ENCODE assay signal across 14 mouse cellular contexts in the genomic region with DNA sequence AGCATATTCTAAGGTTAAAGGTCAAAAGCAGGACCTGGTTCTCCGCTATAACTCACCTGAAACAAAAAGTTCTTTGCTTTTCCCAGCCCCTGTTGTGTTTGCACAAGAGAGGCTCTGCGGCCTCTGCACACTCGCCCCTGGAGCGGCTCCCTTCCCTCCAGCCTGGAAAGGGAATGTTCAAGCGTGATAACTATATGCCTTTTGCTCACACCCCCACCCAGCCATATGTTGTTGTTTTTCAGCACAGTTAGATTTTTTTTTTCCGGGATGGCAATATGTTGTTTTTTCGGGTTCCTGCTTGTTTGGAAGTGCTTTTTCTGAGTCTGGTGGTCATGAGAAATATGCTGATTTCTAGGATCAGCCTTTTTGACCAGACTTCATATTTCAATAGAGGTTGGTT.
DNase-seq lines count a peak whose midpoint lies in the region; ATAC-seq lines count a peak whose summit lies in the region.
"Had no signal": no experiment of that assay in that cellular context is flagged by ENCODE, and none has a peak within 500 bp of the region (broad histone marks: within the 10 kb centered on the region; RNA-seq: fewer than 3 reads in every experiment).

No protein-coding gene starts in this region.

- no peak overlapping the region for H3K4me3 ChIP-seq in forebrain, embryonic 14.5 days (ENCODE audit: low read depth, low read length)
- H3K4me3 ChIP-seq in forebrain, embryonic 11.5 days (ENCODE audit: low read depth, low read length) = no peak overlapping the region
- H3K4me3 ChIP-seq in hindbrain, embryonic 13.5 days = no peak overlapping the region
- H3K4me3 ChIP-seq: erythroblast, embryonic 14.5 days; intestine, embryonic 15.5 days; limb, embryonic 13.5 days had no signal

- peak; percentile 81 for DNase-seq in forebrain, embryonic 14.5 days (ENCODE audit: low spot score)
- no peak for DNase-seq in forebrain, embryonic 11.5 days (ENCODE audit: low spot score)
- peak; percentile 24 for DNase-seq in cerebellum, adult 9-11 months
- DNase-seq in layer of hippocampus, postnatal 10 days (ENCODE audit: low spot score in 2 of 2) = peak; percentile 15 to 33
- DNase-seq in right cerebral cortex, postnatal 36 days (ENCODE audit: low spot score in 2 of 2) = peak; percentile 16 to 18
- no peak for DNase-seq in spleen, adult 18-20 months
- DNase-seq in c-Kit-positive CD71-positive TER-119-positive erythroid progenitor cells, embryonic 14.5 days (ENCODE audit: low spot score) = no peak
- DNase-seq: gastrocnemius, postnatal 14 days; lung, adult 2 months had no signal

- WGBS in forebrain, embryonic 14.5 days = 69% methylated on average over 7 of the region's 7 CpGs
- WGBS in forebrain, embryonic 11.5 days = 83% methylated on average over 7 of the region's 7 CpGs
- WGBS in hindbrain, embryonic 13.5 days = 76% methylated on average over 7 of the region's 7 CpGs

- H3K4me1 ChIP-seq in forebrain, embryonic 14.5 days (ENCODE audit: control insufficient read depth, insufficient read depth, low read length) = no peaks in the 10 kb centered on the region; the same call in 1 of the 2 replicates
- no peaks in the 10 kb centered on the region for H3K4me1 ChIP-seq in forebrain, embryonic 11.5 days (replicated peaks; ENCODE audit: control insufficient read depth, insufficient read depth, low read length)
- no peaks in the 10 kb centered on the region for H3K4me1 ChIP-seq in hindbrain, embryonic 13.5 days (replicated peaks)
- H3K4me1 ChIP-seq: intestine, embryonic 15.5 days; limb, embryonic 13.5 days had no signal

- H3K27ac ChIP-seq in forebrain, embryonic 14.5 days (ENCODE audit: low read depth, low read length) = peak overlapping the region; percentile 59; the same call in 1 of the 2 replicates
- H3K27ac ChIP-seq in forebrain, embryonic 11.5 days (ENCODE audit: low read depth, low read length) = no peak overlapping the region
- H3K27ac ChIP-seq in hindbrain, embryonic 13.5 days = no peak overlapping the region
- H3K27ac ChIP-seq: intestine, embryonic 15.5 days; limb, embryonic 13.5 days had no signal

- no peaks in the 10 kb centered on the region for H3K36me3 ChIP-seq in forebrain, embryonic 14.5 days (ENCODE audit: control insufficient read depth, insufficient read depth, low read length)
- no peaks in the 10 kb centered on the region for H3K36me3 ChIP-seq in forebrain, embryonic 11.5 days (ENCODE audit: control insufficient read depth, insufficient read depth, low read length)
- H3K36me3 ChIP-seq in hindbrain, embryonic 13.5 days = no peaks in the 10 kb centered on the region
- H3K36me3 ChIP-seq: intestine, embryonic 15.5 days; limb, embryonic 13.5 days had no signal

- ATAC-seq in forebrain, embryonic 14.5 days = peak; percentile 94
- ATAC-seq in forebrain, embryonic 11.5 days (replicated peaks; ENCODE audit: low FRiP score) = no peak
- no peak for ATAC-seq in hindbrain, embryonic 13.5 days (ENCODE audit: low FRiP score)
- ATAC-seq: intestine, embryonic 15.5 days had no signal

- H3K9me3 ChIP-seq in forebrain, embryonic 14.5 days (replicated peaks; ENCODE audit: control insufficient read depth, low read length) = no peaks in the 10 kb centered on the region
- H3K9me3 ChIP-seq in forebrain, embryonic 11.5 days (ENCODE audit: control insufficient read depth, low read length) = no peaks in the 10 kb centered on the region
- no peaks in the 10 kb centered on the region for H3K9me3 ChIP-seq in hindbrain, embryonic 13.5 days
- H3K9me3 ChIP-seq: intestine, embryonic 15.5 days; limb, embryonic 13.5 days had no signal

- H3K4me2 ChIP-seq in forebrain, embryonic 14.5 days (ENCODE audit: low read length) = no peak overlapping the region
- H3K4me2 ChIP-seq in forebrain, embryonic 11.5 days (ENCODE audit: low read depth, low read length, severe bottlenecking) = no peak overlapping the region
- H3K4me2 ChIP-seq in hindbrain, embryonic 13.5 days = no peak overlapping the region
- H3K4me2 ChIP-seq: heart, embryonic 11.5 days; intestine, embryonic 15.5 days; limb, embryonic 13.5 days had no signal

- H3K9ac ChIP-seq in forebrain, embryonic 14.5 days (ENCODE audit: low read length) = no peak overlapping the region
- no peak overlapping the region for H3K9ac ChIP-seq in forebrain, embryonic 11.5 days (ENCODE audit: low read length)
- no peak overlapping the region for H3K9ac ChIP-seq in hindbrain, embryonic 13.5 days
- H3K9ac ChIP-seq: intestine, embryonic 15.5 days; limb, embryonic 13.5 days had no signal

- H3K27me3 ChIP-seq in forebrain, embryonic 14.5 days (replicated peaks; ENCODE audit: control insufficient read depth, insufficient read depth, low read length) = no peaks in the 10 kb centered on the region
- H3K27me3 ChIP-seq in forebrain, embryonic 11.5 days (ENCODE audit: control insufficient read depth, insufficient read depth, low read length) = no peaks in the 10 kb centered on the region
- H3K27me3 ChIP-seq in hindbrain, embryonic 13.5 days = no peaks in the 10 kb centered on the region
- H3K27me3 ChIP-seq: intestine, embryonic 15.5 days; limb, embryonic 13.5 days had no signal

Comparison
In these comparisons a context has a peak if more than half of its experiments do, and no peak if none do; other contexts are left out.
1. DNase-seq: peak in forebrain, embryonic 14.5 days (single experiment), cerebellum, adult 9-11 months (single experiment), layer of hippocampus, postnatal 10 days (2 of 2) and right cerebral cortex, postnatal 36 days (2 of 2); none in forebrain, embryonic 11.5 days (single experiment), spleen, adult 18-20 months (0 of 2) and c-Kit-positive CD71-positive TER-119-positive erythroid progenitor cells, embryonic 14.5 days (single experiment).